Mouse (Mus musculus): ENCODE measurements around the gene Snrpn. TPM values are rescaled to one million over a fixed set of nuclear protein-coding genes. Genes with fewer than 3 reads are reported as not detected.

Gene Snrpn
- total RNA-seq, 2 experiments from 2014 or later: not detected

Other genes with a start within 250 kb of the Snrpn start
- gene Snurf, start 135.2 kb downstream of the Snrpn start, total RNA-seq (2015): not detected in 2 replicates
- gene Snurf, start 135.2 kb downstream of the Snrpn start, total RNA-seq (2017): not detected in 2 replicates
- not detected in 2 replicates for gene Gm38393, start 135.2 kb downstream of the Snrpn start, total RNA-seq (2015)
- gene Gm38393, start 135.2 kb downstream of the Snrpn start, total RNA-seq (2017): not detected in 2 replicates